Mouse (Mus musculus) yolk sac, embryonic 10.5 days (tissue): Measurements from ENCODE around the gene Cela2a.

Experiments used
- DNase-seq: peaks from one replicate; pipeline ENCODE4 v3.0.0-alpha.2; 2017; ENCODE audit warnings: low spot score

Gene Cela2a

DNA sequence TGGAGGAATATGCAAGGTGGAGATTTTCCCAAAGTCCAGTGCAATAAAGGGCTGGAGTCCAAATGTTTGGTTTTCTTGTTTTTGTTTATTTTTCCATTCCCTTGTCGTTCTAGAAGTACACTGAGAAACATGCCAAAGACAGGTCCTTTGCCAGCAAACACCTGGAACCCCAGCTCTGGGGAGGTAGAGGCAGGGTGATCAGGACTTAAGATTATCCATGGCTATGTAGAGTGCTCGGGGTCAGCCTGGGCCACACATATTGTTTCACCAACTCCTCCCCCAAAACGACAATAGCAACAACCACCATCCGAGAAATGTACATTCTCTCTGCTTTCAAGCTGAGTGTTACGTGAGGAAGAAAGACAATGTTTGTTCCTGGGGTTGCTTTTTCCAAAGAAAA, at the start of gene Cela2a:
Cela2a (minus strand) TSS at position 101 of the 400 bp plus-strand sequence.
- DNase-seq = no peak

DNA sequence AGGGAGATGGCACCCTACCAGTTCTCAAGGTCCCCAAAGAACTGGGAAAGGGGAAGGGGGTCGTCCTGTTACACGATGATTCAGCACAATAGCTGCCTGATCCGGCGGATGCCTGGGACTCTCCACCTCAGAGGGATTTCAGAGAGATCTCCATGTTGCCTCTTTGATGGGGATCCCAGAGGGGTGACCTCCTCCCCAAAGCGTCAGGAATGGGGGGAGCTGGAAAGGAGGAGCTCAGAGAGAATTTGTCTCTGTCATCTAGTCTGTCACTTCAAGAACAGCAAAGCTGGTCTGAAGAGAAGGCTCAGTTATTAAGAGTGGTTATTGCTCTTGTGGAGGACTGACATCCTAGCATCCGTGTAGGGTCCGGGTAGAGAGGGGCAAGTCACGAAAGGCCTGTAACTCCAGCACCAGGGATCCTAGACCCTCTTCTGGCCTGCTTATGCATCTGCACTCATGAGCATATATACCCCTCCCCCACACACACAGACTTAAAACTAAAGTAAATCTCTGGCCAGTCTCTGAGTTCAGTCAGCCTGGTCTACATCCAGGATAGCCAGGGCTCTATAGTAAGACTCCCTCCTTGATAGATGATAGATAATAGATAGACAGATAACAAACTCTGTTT, 49.6 kb upstream of the Cela2a start:
- no peak for DNase-seq

DNA sequence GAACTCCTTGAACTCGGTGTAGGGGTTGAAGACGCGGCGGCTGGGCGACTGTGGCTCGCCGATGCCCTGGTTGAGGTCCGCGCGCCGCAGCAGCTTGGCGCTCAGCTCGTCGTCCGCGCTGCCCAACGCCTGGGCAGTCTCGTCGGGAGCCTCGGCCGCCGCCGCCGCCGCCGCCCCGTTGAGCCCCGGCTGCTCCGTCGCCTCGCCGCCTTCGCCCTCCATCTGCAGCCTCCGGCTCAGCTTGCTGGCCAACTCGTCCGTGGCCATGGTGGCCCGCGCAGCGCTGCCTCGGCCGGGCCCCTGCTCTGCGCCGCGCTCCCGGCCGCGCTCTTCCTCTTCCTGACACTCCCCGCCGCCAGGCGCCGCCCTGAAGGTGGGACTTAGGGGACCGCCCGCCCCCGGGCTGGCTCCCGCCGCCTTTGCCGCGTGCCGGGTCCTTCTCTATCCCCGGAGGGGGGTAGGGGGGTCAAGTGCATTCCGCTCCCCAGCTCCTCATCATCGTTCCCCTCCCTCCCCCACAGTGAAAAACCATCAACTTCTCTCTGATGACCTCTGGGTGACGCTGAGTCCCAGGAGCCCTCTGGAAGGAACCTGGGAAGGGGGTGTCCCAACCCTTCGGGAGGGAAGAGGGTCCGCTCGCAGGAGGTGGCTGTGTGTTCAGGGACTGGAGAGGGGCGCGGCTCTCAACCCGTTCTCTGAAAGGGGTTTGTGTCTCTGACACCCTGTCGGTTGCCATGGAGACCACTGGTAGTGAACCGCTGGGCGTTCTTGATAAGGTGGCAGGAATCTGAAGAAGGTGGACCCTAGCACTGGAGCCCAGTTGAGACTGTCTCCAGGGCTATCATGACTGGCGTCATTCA, 48.9 kb upstream of the Cela2a start, which contains the start of gene Efhd2:
Efhd2 (minus strand) TSS at position 320 of the 860 bp plus-strand sequence.
- peak; percentile 81 for DNase-seq

DNA sequence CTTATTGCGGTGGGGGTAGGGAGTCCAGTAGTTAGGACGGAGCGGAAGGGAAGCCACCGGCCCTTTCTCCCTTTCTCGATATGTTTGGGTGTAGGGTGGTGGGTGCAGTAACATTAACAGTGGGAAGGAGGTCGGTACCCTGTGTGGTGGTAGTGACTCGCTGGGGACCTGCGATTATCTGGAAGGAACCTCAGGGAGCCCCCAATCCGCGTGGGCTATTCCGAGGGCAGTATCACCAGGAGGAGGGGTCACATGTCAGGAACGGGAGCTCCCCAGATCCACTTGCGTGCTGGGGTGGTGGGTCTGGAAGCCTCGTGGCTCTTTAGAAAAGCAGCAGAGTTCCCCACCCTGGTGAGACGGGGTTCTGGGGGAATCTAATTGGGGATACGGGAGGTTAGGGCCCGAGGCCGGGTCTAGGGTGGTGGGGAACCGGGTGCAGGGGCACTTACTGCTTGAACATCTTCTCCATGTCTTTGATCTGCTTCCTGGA, 48.2 kb upstream of the Cela2a start:
- DNase-seq = no peak

DNA sequence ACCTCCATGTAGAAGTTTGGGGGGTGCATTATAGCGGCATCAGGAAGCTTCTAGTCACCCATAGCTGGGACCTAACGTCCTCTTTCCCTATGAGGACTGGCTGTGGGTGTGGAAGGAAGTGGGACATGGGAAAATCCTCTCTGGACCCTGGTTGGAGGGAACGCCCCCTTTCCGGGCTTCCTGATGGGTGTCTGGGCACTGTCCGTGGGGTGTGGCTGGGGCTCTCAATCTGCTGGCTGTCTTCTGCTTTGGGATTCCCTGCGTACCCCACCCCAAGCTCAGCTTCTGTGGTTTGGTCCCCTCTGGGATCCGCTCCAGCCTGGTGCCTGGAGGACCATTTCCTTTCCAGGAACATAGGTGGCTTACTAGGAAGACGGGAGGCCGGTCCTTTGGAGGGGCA, 47.0 kb upstream of the Cela2a start:
- DNase-seq = no peak

DNA sequence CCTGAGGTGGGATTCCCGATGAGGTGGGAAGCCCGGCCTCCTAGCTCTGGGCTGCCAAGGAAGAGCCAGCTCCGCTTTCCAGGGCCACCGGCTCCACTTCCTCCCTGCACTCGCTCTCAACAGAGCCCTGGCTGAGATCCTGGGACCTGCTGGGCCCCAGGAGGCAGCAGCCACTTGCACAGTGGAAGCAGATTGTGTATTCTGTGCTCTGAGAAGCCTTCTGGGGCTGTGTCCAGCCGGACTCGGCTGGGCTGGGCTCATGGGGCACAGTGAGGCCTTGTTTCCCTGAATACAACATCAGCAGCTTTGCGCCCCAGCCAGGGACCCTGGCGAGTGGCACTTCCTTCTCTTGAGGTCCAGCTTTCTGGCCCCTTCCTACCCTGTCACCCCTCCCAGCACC, 45.9 kb upstream of the Cela2a start:
- no peak for DNase-seq

DNA sequence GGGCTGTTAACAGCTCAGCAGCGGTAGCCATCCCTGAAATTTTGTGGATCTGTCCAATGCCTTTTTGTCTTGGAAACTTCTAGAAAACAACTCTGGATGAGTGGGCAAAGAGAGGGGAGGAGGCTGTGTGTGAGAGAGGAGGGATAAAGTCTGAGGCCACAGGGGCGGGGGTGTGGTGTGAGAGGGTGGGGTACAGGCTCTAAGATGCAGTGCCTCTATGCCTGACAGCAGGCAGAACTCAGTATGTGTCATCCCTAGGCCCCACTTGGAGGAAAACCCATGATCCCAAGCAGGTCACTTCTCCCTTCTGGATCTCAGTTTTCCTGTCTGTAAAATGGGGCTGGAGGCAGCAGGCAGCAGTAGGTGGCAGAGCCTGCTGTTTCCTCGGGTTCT, 45.4 kb upstream of the Cela2a start:
- DNase-seq = no peak

DNA sequence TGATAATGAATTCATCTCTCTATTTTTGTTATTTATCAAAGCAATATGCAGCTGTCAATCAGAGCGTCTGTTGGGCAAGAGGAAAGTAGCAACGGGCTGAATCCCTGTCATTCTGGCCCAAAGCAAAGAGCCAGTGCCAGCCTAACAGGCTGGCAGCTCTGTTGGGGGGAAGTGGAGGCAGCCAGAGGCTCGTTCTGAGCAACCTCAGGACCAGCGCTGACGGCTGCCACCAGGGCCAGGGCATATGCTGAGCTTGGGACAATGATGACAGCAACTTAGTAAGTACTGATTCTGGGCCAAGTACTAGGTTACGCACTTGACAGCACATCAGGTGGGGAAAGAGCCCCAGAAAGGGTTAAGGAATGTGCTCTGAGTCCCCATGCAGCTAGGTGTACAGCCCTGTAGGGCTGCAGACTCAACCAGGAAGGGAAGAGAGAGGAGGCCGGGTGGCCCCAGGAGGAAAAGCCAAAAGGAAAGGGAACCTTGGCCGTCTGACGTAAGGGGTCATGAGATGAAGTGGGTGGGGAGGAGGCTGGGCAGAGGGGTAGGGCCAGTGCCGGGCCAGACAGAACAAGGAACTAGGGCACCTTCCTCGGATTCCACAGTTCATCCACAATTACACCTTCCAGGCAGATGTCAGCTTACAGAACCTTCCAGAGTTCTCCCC, 44.8 kb upstream of the Cela2a start:
- no peak for DNase-seq

DNA sequence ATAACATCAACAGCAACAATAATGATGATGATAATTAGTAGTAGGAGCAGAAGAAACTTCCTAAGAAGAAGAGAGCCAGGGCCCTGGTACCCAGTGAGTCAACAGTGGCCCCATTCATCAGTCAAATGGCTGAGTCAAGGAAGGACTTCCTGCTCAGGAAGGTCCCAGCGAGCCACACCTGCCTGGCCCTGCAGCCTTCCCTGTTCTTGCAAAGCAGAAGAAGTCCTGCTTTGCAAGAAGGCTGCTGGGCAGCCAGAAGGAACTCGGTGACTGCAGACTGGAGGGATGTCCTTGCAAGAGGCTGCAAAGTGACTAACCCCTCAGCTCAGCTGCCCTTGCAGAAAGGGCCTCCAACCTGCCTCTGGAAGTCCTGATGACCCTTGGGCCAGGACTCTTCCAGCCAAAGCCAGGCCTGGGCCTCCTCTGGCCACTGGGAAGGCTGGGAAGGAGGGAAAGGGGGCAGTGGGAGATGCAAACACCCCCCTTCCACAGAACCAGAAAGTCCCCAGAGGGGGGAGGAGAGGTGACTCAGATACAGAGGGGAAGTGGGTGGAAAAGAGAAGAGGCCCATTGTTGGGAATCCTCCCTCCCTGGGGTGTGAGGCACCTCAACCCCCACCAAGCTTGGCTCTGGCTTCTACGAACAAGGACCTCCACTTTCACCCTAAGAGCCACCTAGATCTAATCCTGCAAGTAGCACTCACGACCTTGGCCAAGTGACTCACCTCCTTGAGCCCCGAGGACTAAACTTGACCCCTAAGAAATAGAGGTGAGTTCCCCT, 43.7 kb upstream of the Cela2a start:
- no peak for DNase-seq

DNA sequence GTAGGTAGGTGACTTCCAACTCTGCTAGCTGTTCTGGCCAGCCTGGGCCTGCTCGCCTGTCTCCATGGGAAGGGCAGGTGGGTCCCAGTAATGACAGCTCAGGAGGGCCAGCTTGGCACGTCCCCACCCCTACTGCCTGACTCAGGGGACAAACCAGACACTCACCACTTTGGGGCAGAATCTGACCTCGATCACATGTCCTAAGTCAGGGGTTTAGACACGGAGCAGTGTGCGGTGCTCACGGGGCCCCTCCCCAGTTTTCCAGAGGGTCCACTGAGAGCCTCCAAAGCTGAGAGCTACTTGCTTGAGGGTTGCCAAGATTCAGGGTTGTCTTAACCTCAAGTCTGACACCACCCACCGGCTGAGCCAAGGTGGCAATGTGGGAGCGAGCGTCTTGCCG, 42.1 kb upstream of the Cela2a start:
- no peak for DNase-seq

DNA sequence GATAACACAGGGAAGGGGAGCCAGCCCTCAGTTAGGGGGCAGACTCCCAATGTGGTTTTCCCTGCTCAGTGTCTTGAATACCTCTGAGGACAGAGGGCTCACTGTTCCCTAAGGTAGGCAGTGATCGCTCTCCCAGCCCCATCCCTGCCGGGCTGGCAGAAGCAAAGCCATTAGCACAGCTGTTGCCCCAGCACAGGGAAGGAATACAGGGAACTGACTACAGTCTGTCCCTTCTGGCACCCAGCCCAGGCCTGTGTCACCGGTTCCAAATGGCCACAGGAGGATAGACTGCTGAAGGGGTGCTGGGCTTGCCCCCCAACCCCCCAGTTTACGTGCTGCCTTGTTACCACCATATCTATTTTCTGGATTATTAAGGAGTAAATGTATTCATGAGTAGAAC, 41.5 kb upstream of the Cela2a start:
- DNase-seq = no peak

DNA sequence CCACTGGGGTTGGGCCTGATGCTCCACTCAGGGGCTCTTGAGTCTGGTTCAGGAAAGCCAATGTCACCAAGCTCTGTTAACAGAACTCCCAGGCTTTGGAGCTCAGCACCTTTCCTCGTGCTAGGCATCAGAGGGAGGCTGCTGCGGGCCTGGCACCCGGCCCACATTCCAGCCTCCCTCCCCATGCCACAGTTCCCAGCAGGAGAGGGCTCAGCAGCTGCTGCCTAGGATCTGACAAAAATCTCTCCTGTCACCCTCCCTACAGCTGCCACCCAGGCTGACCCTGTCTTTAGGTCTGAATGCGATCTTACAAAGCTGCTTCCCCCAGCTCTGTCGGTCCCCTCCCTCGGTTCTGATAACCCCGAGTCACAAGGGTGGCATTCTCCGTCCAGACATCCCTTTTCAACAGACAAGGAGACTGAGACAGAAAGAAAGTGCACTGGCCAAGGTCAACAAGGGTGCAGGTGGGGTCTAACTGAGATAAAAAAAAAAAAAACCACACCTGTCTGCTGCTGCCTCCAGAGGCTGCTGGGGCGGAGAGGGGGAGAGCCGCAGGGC, 41.1 kb upstream of the Cela2a start:
- DNase-seq = no peak

DNA sequence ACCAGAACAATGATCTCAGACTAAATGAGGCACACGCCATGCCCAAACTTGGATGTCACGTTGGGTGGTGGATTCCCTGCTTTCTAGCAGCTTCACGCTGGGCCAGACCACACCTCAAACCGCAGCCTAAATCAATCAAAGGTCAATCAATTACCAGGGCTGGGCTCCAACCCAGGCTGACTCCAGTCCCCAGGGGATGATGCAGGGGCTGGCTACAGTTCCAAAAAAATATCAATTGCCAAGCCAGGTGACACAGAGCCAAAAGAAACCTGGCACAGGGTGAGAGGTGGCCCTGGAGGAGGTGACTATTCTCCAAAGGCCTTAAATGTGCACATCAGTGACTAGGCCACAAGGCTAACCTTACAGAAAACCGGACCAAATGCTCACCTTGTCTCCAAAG, 39.6 kb upstream of the Cela2a start:
- DNase-seq = no peak

DNA sequence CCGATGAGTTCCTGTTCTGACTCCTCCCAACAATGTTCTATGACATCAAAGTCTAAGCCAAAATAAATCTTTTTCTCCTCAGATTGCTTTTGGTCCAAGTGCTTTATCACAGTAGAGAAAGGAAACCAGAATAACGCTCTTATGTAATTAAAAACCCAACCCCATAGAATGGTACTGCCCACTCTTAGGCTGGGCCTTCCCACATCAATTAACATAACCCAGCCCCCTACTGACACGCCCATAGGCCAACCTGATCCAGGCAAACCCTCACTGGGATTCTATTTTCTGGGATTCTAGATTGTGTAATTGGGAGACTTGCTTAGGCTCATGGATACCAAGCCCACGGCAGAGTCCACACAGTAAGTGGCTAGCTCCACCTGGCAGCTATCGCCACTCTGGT, 39.0 kb upstream of the Cela2a start:
- DNase-seq = no peak

DNA sequence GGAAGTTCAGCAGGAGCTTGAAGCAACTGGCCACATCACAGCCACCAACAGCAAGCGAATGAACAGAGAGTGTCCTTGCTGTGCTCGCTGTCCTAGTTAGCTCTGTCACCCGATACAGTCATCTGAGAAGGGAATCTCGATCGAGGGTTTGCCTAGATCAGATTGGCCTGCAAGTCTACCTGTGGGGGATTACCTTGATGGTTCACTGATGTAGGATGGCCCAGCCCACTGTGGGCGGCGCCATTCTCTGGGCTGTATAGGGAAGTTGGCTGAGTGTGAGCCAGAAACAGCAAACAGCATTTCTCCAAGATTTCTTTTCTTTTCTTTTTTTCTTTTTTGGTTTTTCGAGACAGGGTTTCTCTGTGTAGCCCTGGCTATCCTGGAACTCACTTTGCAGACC, 38.5 kb upstream of the Cela2a start:
- no peak for DNase-seq

DNA sequence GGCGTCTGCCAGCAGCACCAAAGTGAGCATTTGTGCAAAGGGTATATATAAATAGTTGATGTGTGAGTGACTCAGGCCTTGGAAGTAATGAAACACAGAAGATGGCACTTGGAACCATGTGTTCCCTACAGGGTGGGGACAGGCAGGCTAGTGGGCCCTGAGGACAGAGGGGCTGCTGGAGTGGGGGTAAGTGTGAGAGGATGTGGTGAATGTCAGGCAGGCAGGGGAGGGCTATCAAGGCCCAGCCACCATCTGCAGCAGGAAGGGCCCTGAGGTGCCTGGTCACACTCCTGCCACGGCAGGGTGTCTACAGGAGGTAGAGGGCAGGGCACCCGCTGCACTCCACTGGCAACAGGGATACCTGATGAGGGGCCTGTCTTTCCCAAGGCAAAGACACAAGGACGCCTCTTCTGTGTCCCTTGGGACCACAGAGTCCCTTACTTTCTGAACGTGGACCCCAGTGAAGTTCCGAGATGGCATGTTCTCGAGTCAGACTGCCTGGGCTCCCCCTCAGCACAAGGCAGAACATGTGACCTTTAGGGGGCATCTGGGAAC, 37.8 kb upstream of the Cela2a start:
- DNase-seq = no peak

DNA sequence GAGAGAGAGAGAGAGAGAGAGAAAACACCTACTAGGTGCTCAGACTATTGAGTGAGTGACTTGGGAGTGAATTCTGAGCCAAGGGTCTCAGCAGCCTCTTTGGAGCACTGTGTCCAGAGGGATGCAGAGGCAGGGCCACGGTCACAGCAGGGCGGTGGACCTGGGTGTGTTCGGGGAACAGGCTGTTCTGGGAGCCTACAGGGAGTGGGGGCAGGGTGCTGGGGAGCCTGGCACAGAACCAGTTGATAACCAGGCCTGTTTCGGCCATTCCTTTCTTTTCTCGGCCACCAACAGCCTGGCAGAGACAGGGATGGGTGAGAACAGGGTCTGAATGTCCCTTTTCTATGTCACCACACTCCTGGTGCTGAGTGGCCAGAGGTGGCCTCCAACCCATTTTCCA, 36.9 kb upstream of the Cela2a start:
- no peak for DNase-seq

DNA sequence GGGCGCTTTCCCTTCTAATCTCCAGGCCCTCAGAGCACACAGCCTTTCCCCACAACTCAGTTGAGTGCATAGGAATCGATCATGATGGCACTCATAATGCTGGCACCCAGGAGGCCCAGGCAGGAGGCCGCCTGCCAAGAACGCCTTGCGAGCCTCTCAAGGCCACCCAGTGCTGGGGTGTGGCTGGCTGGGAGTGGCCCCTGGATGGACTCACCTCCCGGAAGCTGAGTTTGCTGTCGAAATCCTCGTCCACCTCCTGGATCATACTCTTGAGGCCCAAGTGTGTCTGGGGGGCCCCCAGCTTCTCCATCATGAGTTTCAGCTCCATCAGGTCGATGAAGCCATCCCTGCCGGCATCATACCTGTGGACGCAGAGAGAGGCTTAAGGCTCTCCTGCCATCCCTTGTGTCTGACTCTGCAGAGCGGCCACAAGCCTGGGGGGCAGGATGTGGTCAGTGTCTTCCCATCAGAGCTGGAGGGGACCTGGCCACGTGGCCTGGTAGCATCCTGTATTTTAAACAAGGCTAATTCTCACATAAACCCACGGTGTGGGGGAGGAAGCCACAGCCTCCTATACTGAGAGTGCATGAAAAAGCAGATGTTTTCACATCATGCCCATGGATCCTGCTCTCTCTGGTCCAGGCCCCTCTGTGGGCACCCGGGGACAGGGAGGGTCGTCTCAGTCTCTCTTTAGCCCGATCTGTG, 35.8 kb upstream of the Cela2a start:
- DNase-seq = no peak

DNA sequence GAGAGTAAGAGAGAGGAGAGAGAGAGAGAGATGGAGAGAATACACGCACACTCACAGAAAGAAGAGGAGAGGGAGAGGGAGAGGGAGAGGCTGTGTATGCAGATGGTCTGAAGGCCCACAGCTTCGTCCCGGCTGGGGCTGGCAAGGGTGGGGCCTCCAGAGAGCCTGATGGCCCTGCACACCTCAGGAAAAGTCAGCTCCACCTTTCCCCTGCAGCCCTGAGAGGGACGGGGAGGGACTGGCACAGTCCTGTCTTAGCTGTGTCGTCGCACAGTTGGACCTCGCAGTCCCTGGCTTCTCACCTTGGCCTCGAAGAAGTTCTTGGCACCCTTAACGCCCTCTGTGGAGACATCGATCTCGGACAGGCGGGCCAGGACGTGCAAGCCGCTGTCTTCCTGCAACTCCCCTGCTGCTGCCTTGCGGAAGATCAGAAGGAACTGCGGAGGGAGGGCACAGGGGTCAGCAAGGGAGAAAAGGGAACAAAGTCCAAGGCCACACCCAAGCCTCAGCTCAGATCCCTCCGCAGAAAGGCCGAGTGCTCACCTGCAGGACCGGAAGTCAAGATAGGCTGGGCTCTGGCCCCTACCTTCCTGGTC, 34.4 kb upstream of the Cela2a start:
- peak; percentile 84 for DNase-seq

DNA sequence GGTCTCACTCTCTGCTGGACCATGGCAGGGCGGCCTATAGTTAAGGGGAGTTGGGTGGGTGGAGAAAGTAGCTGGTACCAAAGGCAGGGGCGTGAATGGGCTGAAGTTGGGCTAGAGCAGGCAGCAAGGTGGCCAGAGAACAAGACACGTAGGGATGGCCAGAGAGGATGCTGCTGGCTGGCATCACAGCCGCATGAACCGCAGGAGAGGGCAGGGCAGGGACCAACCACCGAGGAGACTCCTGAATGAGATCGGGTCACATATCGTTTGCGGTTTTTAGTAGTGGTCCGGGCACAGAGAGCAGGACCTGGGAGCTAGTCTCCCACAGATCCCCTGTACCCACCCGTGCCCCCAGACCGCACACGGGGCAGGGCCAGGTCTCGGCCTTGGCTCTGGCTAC, 33.4 kb upstream of the Cela2a start:
- no peak for DNase-seq
